Mouse (Mus musculus) embryonic facial prominence, embryonic 10.5 days (tissue): ENCODE data around the gene Med9. TPM values are rescaled to one million over a fixed set of nuclear protein-coding genes. Genes with fewer than 3 reads are reported as not detected.

ENCODE experiments used
- DNase-seq: peaks from one replicate; pipeline ENCODE4 v3.0.0-alpha.2; 2017; ENCODE audit warnings: low spot score
- H3K27ac ChIP-seq: fragments of 300-500 bp; sonication (generic); replicated peaks from 2 replicates; pipeline ENCODE4 v1.5.1; 2016; ENCODE audit warnings: mild to moderate bottlenecking
- H3K27me3 ChIP-seq: fragments of 300-500 bp; sonication (generic); replicated peaks from 2 replicates; pipeline ENCODE4 v1.6.1; 2016; ENCODE audit warnings: low read depth, mild to moderate bottlenecking; ENCODE audit not compliant: poor library complexity, severe bottlenecking
- H3K36me3 ChIP-seq: fragments of 300-500 bp; sonication (generic); replicated peaks from 2 replicates; pipeline ENCODE4 v1.6.1; 2016; ENCODE audit warnings: mild to moderate bottlenecking, moderate library complexity
- H3K4me1 ChIP-seq: fragments of 300-500 bp; sonication (generic); 2 replicates; pipeline ENCODE4 v1.6.1; 2016
- H3K4me3 ChIP-seq: fragments of 300-500 bp; sonication (generic); 2 replicates; pipeline ENCODE4 v1.5.1; 2016; ENCODE audit warnings: mild to moderate bottlenecking, moderate library complexity
- H3K9me3 ChIP-seq: fragments of 300-500 bp; sonication (generic); 2 replicates; pipeline ENCODE4 v1.6.1; 2016; ENCODE audit warnings: mild to moderate bottlenecking
- WGBS: fragments of 180-500 bp; shearing (Covaris S2); methylation state at CpG from one replicate; pipeline ENCODE4 v1.1.7; 2016; 5-methylcytosine and 5-hydroxymethylcytosine counted together
- polyA plus RNA-seq: library from polyadenylated mRNA; unstranded; fragments of >200 nt; fragmentation: Nextera tagmentation; extraction: Ambion mirVana; gene quantifications from 2 replicates; pipeline ENCODE4 v1.2.1, GENCODE M21; 2016

Gene Med9
- polyA plus RNA-seq: 48.3 and 51.5 TPM in 2 replicates

DNA sequence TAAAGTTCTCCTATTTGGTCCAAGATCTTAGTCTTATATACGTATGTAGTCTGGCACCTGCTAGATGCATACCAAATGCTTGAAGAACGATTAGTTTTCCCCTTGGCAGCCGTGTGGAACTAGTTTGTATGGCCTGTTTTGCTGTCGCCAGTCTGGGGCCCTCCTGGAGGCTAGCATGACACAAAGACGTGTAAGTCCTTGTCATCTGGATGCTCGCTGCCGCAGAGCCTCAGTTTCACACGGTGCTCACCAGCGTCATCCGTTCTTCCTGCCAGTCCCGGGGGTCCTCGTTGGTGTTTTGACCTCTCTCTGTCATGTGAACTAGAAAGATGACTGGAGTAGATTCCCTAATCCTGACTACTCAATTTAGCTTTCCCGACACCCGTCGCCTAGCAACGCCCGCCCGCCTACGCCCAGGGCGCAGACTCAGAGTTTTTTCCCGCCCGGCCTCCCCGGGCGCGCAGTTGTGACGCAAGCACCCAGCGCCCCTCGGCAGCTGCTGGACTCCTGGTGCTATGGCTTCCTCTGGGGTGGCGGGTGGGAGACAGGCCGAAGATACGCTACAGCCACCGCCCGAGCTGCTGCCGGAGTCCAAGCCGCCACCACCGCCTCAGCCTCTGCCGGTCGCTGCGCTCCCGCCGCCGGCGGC is at the start of gene Med9:
Gene Med9, plus strand, starts transcription at position 455 of the 649 bp plus-strand sequence.
- H3K36me3 ChIP-seq: peaks cover 11% of the 10 kb centered on the region; the same call in 1 of the 2 replicates
- H3K27ac ChIP-seq: peak within 1 kb of the TSS; percentile 92
- DNase-seq: peak; percentile 97
- H3K4me3 ChIP-seq: peak within 1 kb of the TSS; percentile 77
- peaks cover 21% of the 10 kb centered on the region for H3K4me1 ChIP-seq
- H3K9me3 ChIP-seq: no peaks in the 10 kb centered on the region
- H3K27me3 ChIP-seq: no peaks in the 10 kb centered on the region
- WGBS: under 1% methylated on average over 43 of the region's 43 CpGs

DNA sequence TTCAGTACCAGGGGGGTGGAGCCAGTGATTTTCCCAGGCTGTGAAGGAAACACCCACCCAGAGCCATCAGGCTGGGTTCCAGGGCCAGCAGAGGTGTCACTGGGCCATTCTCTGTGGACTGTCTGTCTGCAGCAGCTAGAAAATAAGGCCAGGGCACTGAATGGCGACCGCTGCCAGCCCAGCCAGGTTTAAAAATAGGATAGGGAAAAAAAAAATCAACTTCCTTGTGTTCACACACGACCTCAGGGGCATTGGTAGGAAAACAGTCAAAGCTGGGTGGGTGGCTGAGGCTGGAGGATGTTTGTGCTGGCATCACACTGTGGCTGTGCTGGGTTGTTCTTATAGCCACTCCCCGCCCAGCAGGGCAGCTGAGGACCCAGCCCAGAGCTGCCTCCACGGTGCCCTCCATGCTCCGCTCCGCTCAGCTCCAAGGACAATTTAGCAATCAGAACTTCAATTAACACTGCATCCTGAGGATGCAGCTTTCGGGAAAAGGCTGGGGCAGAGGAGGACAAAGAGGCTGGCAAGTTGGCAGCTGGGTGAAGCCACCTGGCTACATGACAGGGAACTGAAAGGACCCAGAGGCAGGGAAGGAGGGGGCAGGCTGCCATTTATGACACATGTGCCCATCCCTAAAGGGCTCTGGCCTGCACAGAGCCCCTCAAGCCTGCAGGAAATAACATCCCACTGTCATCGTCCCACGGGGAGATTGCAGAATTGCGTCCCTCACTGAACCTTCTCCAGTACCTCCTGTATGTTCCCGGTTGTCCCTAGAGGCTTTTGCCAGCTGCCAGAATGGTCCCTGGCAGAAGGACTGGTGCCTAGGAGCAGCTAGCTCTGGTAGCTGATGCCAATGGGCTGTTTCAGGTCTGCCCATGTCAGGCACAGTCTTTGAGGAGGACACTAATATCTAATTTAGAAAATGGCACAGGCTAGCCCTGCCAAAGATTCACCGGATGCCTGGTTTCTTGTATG is 48.0 kb upstream of the Med9 start:
- DNase-seq: no peak
- no peaks in the 10 kb centered on the region for H3K9me3 ChIP-seq
- H3K27ac ChIP-seq: peak overlapping the region; percentile 8; the same call in 1 of the 2 replicates
- no peaks in the 10 kb centered on the region for H3K27me3 ChIP-seq
- peaks cover 21% of the 10 kb centered on the region for H3K4me1 ChIP-seq
- WGBS: 57% methylated on average over 13 of the region's 13 CpGs
- H3K4me3 ChIP-seq: no peak overlapping the region
- no peaks in the 10 kb centered on the region for H3K36me3 ChIP-seq

DNA sequence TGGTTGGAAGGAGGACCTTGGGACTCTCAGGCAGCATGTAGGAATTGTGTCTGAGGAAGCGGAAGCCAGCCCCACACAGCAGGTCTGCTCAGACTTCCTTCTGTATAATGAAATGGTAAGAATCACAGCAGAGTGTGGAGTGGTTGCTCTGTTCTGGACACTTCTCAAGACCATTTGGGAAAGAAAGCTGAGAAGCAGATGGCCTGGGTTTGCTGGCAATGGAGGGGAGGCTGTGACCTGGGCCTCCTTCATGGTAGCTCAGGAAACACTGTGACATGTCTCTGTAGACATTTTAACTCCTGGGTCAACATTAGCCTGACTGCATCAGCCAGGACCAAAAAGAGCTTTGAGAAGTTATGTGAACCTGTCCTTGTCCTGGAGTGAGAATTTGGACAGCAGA is 47.0 kb upstream of the Med9 start:
- no peak overlapping the region for H3K4me3 ChIP-seq
- 89% methylated on average over 1 of the region's 1 CpGs for WGBS
- H3K9me3 ChIP-seq: no peaks in the 10 kb centered on the region
- no peak for DNase-seq
- no peaks in the 10 kb centered on the region for H3K36me3 ChIP-seq
- H3K4me1 ChIP-seq: peaks cover 17% of the 10 kb centered on the region; the same call in 1 of the 2 replicates
- H3K27ac ChIP-seq: no peak overlapping the region
- no peaks in the 10 kb centered on the region for H3K27me3 ChIP-seq

GRCm38 (mm10) chr11:59902045-59902726 is 45.8 kb upstream of the Med9 start:
- peak overlapping the region; percentile 14; the same call in 1 of the 2 replicates for H3K27ac ChIP-seq

GRCm38 (mm10) chr11:59906521-59907123 is 41.4 kb upstream of the Med9 start:
- 88% methylated on average over 6 of the region's 6 CpGs for WGBS

More at GRCm38 (mm10) chr11:59902045-59902726, 45.8 kb upstream of the Med9 start:
- WGBS: 59% methylated on average over 8 of the region's 8 CpGs
- no peaks in the 10 kb centered on the region for H3K9me3 ChIP-seq
- H3K4me1 ChIP-seq: peaks cover 17% of the 10 kb centered on the region; the same call in 1 of the 2 replicates
- no peak for DNase-seq
- H3K27me3 ChIP-seq: no peaks in the 10 kb centered on the region
- no peak overlapping the region for H3K4me3 ChIP-seq
- H3K36me3 ChIP-seq: no peaks in the 10 kb centered on the region

GRCm38 (mm10) chr11:59908446-59908845 is 39.6 kb upstream of the Med9 start:
- Histone ChIP-seq H3K27ac (no peak overlapping the region), H3K4me1 (no peaks in the 10 kb centered on the region), H3K27me3 (no peaks in the 10 kb centered on the region), H3K36me3 (no peaks in the 10 kb centered on the region), H3K9me3 (no peaks in the 10 kb centered on the region), H3K4me3 (no peak overlapping the region)
- 71% methylated on average over 3 of the region's 3 CpGs for WGBS
- no peak for DNase-seq

More at GRCm38 (mm10) chr11:59906521-59907123, 41.4 kb upstream of the Med9 start:
- Histone ChIP-seq H3K27ac (no peak overlapping the region), H3K36me3 (no peaks in the 10 kb centered on the region), H3K27me3 (no peaks in the 10 kb centered on the region), H3K4me3 (no peak overlapping the region), H3K4me1 (peaks cover 3% of the 10 kb centered on the region; the same call in 1 of the 2 replicates), H3K9me3 (no peaks in the 10 kb centered on the region)
- no peak for DNase-seq

- Histone ChIP-seq H3K4me1 (no peaks in the 10 kb centered on the region), H3K9me3 (no peaks in the 10 kb centered on the region), H3K27me3 (no peaks in the 10 kb centered on the region), H3K27ac (no peak overlapping the region), H3K36me3 (no peaks in the 10 kb centered on the region), H3K4me3 (no peak overlapping the region)
- no peak for DNase-seq
Observed at GRCm38 (mm10) chr11:59910586-59910985, 37.4 kb upstream of the Med9 start.

DNA sequence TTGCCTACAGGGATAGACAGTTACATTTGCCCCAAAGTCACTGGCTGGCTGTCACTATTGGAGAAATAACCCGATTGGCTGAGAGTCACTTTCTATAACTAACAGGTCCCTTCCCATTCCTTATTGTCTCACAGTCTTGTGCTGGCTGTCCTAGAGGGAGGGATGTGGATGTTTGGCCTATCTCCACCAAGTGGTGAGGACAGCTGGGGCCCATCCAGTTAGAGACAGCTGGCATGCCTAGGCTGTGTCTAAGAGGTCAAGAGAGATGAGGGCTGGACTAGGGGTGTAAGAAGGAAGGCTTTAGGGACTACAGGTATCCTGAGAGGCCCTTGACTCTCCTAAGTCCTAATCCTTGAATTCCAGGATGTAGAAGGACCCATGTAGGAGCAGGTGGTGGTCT is 36.5 kb upstream of the Med9 start:
- Histone ChIP-seq H3K9me3 (no peaks in the 10 kb centered on the region), H3K4me3 (no peak overlapping the region), H3K36me3 (no peaks in the 10 kb centered on the region), H3K27ac (no peak overlapping the region), H3K4me1 (no peaks in the 10 kb centered on the region), H3K27me3 (no peaks in the 10 kb centered on the region)
- DNase-seq: no peak
- 90% methylated on average over 1 of the region's 1 CpGs for WGBS

GRCm38 (mm10) chr11:59913702-59914101 is 34.3 kb upstream of the Med9 start:
- Histone ChIP-seq H3K9me3 (no peaks in the 10 kb centered on the region), H3K27ac (no peak overlapping the region), H3K36me3 (no peaks in the 10 kb centered on the region), H3K4me1 (no peaks in the 10 kb centered on the region), H3K27me3 (no peaks in the 10 kb centered on the region), H3K4me3 (no peak overlapping the region)
- DNase-seq: no peak
- WGBS: 91% methylated on average over 4 of the region's 4 CpGs

DNA sequence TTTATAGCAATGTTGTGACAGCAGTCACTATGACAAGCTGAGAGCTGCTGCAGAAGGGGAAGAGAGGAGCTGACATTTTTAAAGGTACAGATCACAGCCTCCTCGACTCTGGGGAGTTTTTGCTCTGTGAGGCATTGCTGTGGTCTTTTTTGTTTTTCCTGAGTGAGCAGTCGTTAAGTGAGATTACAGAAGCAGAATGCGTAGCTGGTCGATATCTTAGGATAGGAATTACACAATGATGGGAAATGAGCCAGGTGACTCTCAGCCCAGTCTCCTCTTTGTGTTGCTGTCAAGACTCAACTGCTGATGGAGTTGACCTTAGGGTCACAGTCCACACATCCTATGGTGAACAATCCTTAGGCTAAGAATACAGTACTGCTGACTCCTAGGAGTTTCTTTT is 30.0 kb upstream of the Med9 start:
- Histone ChIP-seq H3K27me3 (no peaks in the 10 kb centered on the region), H3K4me3 (no peak overlapping the region), H3K27ac (no peak overlapping the region), H3K36me3 (no peaks in the 10 kb centered on the region), H3K9me3 (no peaks in the 10 kb centered on the region), H3K4me1 (peaks cover 5% of the 10 kb centered on the region)
- 60% methylated on average over 4 of the region's 4 CpGs for WGBS
- DNase-seq: no peak

DNA sequence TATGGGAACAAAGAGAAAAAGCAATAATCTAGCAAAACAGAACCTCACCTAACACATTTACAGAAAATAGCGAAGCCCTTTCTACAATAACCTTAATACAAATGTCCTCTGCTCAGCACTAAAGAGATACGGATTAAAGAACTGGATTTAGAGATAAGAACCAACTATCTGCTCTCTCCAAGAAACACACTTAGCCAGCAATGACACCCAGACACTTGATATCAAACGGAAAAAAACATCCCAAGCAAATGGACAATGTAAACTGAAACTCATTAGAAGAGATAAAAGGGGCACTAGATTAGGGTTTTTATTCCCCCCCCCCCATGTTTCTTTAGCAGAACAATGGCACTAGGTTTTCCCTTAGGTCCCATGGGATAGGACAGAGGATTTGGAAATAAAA is 28.6 kb upstream of the Med9 start:
- no peak for DNase-seq
- Histone ChIP-seq H3K9me3 (no peaks in the 10 kb centered on the region), H3K4me3 (no peak overlapping the region), H3K27ac (no peak overlapping the region), H3K36me3 (no peaks in the 10 kb centered on the region), H3K4me1 (peaks cover 5% of the 10 kb centered on the region), H3K27me3 (no peaks in the 10 kb centered on the region)
- WGBS: 78% methylated on average over 3 of the region's 3 CpGs

DNA sequence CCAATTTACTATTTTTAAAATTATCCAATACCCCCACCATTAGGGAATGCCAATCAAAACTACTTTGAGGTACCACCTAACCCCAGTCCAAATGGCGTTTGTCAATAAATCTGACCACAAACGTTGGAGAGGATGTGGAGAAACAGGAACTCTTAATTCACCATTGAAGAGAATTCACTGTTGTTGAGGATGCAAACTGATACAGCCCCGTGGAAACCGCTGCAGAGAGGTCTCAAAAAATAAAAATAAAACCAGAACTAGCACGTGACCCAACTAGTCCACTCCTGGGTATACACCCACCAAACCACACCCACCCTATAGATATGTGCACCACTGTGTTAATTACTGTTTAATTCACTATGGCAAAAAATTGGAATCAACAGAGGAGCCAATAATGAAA is 27.7 kb upstream of the Med9 start:
- Histone ChIP-seq H3K27me3 (no peaks in the 10 kb centered on the region), H3K36me3 (no peaks in the 10 kb centered on the region), H3K4me1 (peaks cover 5% of the 10 kb centered on the region), H3K9me3 (no peaks in the 10 kb centered on the region), H3K4me3 (no peak overlapping the region), H3K27ac (no peak overlapping the region)
- WGBS: 82% methylated on average over 5 of the region's 5 CpGs
- no peak for DNase-seq
